Mouse (Mus musculus) G1E (cell line): ENCODE measurements around the gene Iqgap3.

Experiments
- CTCF ChIP-seq: IDR thresholded peaks from 2 replicates; pipeline ENCODE4 v1.5.1; 2012; ENCODE audit warnings: low read depth, low read length, inconsistent platforms, mixed read lengths
- GATA1 ChIP-seq: IDR thresholded peaks from 2 replicates; pipeline ENCODE4 v1.6.1; 2012; ENCODE audit warnings: borderline replicate concordance, low read length, inconsistent platforms, mixed read lengths
- GATA2 ChIP-seq: IDR thresholded peaks from 2 replicates; pipeline ENCODE4 v1.6.1; 2012; ENCODE audit warnings: low read depth, low read length, inconsistent platforms, borderline replicate concordance
- POLR2AphosphoS5 ChIP-seq: IDR thresholded peaks from 2 replicates; pipeline ENCODE4 v1.6.1; 2012; ENCODE audit warnings: low read depth, low read length, inconsistent platforms; ENCODE audit not compliant: insufficient replicate concordance
- TAL1 ChIP-seq: conservative IDR thresholded peaks from 2 replicates; pipeline ENCODE4 v1.6.1; 2012; ENCODE audit warnings: low read depth, low read length, inconsistent platforms, mixed read lengths

DNA sequence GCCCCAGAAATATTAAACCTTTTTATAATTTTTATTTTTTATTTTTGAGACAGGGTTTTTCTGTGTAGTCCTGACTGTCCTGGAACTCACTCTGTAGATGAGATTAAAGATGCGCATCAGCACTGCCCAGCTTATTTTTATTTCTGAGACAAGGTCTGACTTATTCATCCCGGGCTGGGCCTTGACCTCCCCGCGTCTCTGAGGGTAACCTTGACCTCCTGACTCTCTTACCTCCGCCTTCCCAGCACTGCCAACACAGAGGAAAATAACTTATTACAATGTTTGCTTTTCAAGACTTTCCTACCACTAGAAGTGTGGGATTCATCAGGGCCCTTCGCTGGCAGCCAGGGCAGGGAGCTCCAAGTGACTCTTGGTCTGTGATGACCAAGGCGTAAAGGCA, 44.4 kb downstream of the Iqgap3 start:
- TF ChIP-seq CTCF (no peak), TAL1 (no peak), POLR2AphosphoS5 (no peak), GATA1 (no peak), GATA2 (no peak)
